Mouse (Mus musculus) mouse embryonic stem cell (cell line): ENCODE data around the gene Vps4b.

ENCODE experiments used
- in situ Hi-C, 2 experiments: fragments of 300-500 bp; cut with MboI; formaldehyde crosslinking; loops; 1 replicate in 1 of 2; 3 replicates in 1 of 2; pipeline ENCODE4 v1.14.3; 2019 to 2020; ENCODE audit warnings: low sequenced_read_pairs in 2 of 2, low pct_unique_long_range_greater_than_20kb in 1 of 2, mixed read lengths in 1 of 2; ENCODE audit not compliant: unreplicated experiment in 1 of 2

The Vps4b gene

GRCm38 (mm10) chr1:106796542-106796924, at the start of gene Vps4b:
Gene Vps4b (minus strand): TSS chr1:106796728.
- in situ Hi-C loops: no loop called here

DNA sequence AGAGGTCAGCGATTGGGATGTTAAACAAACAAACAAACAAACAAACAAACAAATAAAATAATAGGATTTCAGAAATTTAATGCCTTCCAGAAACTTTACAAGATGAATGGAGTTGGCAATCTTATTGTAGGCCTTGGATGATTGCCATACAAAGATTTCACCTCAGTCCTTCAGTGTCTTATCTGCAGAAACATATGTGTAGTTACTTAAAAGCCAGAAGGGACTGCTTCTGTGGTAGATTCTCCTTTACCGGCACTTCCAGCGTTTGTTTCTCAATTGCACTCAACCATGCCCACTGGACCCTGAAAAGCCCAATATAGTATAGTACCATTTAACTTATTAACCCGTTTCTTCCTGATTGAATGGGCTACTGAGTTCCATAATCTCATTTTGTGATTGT, 32.3 kb upstream of the Vps4b start:
- in situ Hi-C loops: no loop called here

DNA sequence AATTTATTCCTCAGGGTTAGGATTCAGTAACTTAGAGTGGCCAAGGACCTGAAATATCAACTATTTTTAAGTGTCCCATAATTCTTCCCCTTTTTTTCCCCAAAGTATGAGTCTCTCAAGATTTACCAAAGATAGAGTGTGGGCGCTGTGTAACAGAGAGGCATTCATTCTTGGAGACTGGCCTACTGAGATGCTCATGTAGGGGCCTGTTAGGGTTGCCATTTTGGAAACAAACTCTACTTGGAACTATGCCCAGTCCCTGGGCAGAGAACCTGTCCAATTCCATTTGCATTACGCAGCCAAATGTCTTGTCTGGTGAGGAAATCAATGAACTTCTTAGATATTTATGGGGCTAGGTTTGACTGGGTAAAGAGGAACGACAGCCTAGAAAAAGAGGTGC, 25.8 kb upstream of the Vps4b start:
- in situ Hi-C loops: no loop called here

DNA sequence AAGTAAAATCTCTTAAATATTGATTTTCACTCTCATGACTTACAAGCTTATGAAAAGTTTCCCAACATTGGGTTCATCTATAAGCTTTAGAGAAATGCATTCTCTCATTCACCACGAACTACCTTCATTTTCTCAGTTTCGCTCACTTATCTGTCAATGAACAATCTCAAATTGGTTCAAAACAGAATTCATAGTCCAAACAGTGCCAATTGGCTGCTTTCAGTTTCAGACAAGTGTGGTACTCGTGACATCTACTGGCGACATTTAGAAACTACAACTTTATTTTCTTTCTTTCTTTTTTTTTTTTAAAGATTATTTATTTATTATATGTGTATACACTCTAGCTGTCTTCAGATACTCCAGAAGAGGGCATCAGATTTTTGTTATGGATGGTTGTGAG, 21.8 kb upstream of the Vps4b start:
- in situ Hi-C loops: no loop called here

- in situ Hi-C loops: no loop called here
Observed at GRCm38 (mm10) chr1:106816766-106817165, 20.2 kb upstream of the Vps4b start.

- in situ Hi-C loops: no loop called here
Observed at GRCm38 (mm10) chr1:106815265-106815664, 18.7 kb upstream of the Vps4b start.

DNA sequence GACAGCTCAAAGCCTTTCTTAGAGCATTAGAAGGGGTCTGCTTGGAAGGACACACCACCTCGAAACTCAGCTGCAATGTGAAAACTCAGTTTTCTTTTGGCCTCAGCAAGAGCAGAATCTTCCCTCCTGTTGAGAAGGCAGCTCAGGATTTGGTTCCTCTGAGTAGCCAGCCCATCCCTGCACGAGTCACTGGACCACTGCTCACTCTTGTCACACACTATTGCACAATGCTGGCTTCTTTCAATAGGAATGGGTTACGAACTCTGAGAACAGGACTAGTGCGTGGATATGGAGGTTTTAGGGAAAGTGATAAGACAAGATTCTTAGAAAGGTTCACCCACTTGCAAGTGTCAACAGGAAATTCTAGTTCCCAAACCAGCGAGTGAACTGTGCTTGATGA, 18.3 kb upstream of the Vps4b start:
- in situ Hi-C loops: no loop called here

- in situ Hi-C loops: no loop called here
Observed at GRCm38 (mm10) chr1:106799931-106800330, 3.4 kb upstream of the Vps4b start.

DNA sequence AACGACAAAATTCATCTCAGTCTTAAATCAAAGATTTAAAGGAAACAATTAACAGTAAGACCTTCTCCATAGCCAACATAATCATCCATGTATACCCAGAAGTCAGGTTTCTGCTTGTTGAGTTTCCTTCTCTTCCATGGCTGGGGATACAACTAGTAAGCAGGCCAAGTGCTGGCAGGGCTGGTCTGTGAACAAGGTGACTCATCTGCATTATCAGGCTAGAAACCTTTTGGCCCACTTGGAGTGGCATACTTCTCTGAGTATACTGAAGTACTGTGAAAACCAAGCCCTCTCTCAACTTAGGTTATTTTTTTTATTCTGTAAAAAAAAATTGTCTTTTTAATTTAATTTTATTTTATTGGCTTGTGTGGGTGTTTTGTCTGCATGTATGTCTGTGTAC, 2.9 kb upstream of the Vps4b start:
- in situ Hi-C loops: no loop called here

DNA sequence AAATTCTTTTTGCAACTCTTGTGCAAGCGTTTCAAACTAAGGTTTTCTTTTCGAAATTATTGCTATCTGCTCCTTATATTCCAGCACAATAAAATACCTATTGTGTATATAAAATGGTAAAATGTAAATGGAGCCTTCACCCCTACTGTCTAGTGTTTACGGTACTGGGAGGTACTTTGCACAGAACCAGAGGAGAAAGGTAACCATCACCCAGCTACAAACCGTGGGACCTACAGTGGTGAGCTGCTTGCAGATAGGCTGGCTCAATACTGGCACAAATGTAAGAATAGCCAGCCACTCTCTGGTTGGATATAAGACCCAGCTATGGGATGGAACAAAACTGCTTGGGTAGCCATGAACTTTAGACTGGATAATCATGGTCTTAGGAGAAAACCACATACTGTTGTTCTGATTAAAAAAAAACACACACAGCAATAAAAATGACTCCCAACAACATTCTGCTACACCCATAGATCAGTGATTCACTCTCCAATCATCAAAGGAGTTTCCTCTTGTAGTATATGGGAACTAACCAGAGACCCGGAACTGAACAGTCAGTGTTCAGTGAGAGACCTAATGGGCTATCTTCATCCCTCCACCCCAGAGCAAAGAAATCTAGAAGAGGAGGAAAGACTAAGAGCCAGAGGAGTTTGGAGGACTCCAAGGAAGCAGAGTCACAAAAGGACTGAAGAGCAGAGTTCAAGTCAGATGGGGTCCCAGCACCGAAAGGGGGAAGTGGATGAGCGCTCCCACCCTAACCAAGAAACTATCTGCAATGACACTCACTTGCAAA, 655 bp upstream of the Vps4b start:
- in situ Hi-C loops: no loop called here

GRCm38 (mm10) chr1:106795634-106796541, 640 bp downstream of the Vps4b start:
- in situ Hi-C loops: no loop called here

DNA sequence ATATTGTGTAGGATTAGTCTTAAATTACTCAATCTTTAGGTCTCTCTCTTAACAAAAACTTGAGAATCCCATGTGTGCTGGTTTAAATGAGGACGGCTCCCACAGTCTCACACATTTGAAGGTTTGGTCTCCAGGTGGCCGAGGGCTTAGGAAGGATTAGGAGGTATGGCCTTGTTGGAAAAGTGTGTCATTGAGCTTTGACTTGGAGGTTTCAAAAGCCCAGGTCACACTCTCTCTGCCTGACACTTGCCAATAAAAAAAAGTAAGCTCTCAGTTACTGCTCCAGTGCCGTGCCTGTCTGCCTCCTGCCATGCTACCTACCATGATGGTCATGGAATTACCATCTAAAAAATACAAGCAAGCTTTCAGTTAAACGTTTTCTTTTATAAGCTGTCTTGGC, 21.6 kb downstream of the Vps4b start:
- in situ Hi-C loops: no loop called here

DNA sequence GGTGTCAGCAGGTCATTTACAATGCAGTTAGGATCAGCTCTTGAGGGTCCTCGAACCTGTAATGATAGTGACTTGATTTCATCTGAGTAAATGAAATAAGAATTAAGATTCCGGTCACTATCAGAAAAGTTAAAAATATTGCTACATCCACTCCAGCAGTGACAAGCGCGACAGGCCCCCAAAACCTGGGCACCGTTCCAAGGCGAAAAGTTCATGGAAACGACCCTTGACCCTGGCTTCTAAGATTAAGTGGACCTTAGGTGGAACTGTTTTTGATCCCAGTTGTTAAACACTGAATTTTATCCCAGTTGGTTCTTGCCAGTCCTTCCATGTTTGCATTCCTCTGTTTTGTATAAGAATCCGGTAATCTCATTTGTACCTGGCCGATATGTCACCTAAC, 22.4 kb downstream of the Vps4b start:
- in situ Hi-C loops: no loop called here

- in situ Hi-C loops: no loop called here
Observed at GRCm38 (mm10) chr1:106768773-106769172, 27.8 kb downstream of the Vps4b start.

DNA sequence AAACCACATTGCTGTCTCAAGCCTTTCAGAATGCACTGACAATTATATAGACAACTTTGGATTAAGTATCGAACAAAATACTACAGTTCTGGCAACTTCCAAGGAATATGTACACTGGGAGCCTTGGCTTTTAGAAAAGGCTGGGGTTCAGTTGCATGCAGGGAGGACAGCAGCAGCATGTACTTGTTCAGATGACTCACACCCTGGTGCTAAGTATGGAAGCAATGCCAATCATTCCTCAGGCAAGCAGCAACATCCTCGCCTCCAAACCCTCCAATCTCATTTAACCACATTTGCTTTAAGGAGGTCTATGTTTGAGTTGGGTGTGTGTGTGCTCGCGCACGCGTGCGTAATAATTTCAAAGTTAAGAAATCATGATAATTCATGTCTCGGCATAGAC, 30.8 kb downstream of the Vps4b start:
- in situ Hi-C loops: no loop called here

DNA sequence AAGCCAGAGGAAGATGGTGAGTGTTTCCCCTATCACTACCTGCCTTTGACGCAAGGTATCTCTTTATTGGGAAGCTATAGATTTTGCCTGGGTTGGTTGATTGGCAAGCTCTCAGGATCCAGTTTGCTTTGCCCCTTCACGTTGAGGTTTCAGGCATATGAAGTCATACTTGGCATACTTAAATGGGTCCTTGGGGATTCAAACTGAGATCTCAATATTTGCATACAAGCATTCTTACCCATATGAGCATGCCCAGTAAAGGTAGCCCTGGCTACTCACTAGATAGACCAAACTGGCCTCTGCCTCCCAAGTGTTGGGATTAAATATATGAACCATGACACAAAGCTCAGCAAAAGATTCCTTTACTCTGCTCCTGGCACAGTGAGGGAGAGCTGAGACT, 31.7 kb downstream of the Vps4b start:
- in situ Hi-C loops: no loop called here

DNA sequence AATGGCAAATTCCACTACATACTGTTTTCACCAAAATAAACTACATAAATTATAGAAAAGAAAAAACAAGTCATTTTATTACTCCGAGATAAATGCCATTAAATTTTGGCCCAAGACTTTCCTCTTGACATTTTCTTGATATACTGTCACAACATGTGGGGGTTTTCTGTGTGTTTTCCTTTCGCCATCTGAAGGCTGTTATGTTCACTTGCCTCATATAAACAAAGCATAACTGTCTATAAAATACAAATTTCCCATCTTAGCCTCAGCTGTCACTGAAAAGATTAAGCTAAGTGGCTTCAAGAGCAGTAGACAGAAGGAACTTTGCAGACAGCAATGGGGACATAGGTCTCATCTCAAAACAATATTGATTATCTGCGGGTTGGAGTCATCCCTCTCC, 32.2 kb downstream of the Vps4b start:
- in situ Hi-C loops: no loop called here

- in situ Hi-C loops: no loop called here
Observed at GRCm38 (mm10) chr1:106760750-106761149, 35.8 kb downstream of the Vps4b start.

GRCm38 (mm10) chr1:106759572-106760435, 36.7 kb downstream of the Vps4b start, which contains the start of gene Kdsr:
Gene Kdsr (minus strand): TSS chr1:106759727.
- in situ Hi-C loops: no loop called here
